Mouse (Mus musculus) hindbrain, embryonic 11.5 days (tissue): ENCODE results near the gene Chst11. TPM values are rescaled to one million over a fixed set of nuclear protein-coding genes. Genes with fewer than 3 reads are reported as not detected.

ENCODE experiments used
- ATAC-seq: fragments of 200-750 bp; cut with Nextera tagmentation; 2 replicates; pipeline ENCODE4 v1.8.0; 2017; ENCODE audit warnings: mild to moderate bottlenecking, moderate TSS enrichment, moderate library complexity; ENCODE audit not compliant: low FRiP score
- DNase-seq: peaks from one replicate; pipeline ENCODE4 v3.0.0-alpha.2; 2015; ENCODE audit warnings: low spot score
- H3K27ac ChIP-seq: fragments of 300-500 bp; sonication (generic); 2 replicates; pipeline ENCODE4 v1.5.1; 2014; ENCODE audit warnings: mild to moderate bottlenecking, low read depth, low read length
- H3K27me3 ChIP-seq: fragments of 300-500 bp; sonication (generic); 2 replicates; pipeline ENCODE4 v1.6.1; 2014; ENCODE audit warnings: mild to moderate bottlenecking, low read length, moderate library complexity, mixed read lengths; ENCODE audit not compliant: control insufficient read depth, insufficient read depth
- H3K36me3 ChIP-seq: fragments of 300-500 bp; sonication (generic); 2 replicates; pipeline ENCODE4 v1.6.1; 2014; ENCODE audit warnings: mild to moderate bottlenecking, low read length, moderate library complexity, mixed read lengths; ENCODE audit not compliant: control insufficient read depth, insufficient read depth
- H3K4me1 ChIP-seq: fragments of 300-500 bp; sonication (generic); replicated peaks from 2 replicates; pipeline ENCODE4 v1.6.1; 2014; ENCODE audit warnings: low read length, mixed read lengths; ENCODE audit not compliant: control insufficient read depth, insufficient read depth
- H3K4me2 ChIP-seq: fragments of 300-500 bp; sonication (generic); replicated peaks from 2 replicates; pipeline ENCODE4 v1.6.1; 2014; ENCODE audit warnings: mild to moderate bottlenecking, low read depth, low read length
- H3K4me3 ChIP-seq: fragments of 300-500 bp; sonication (generic); 2 replicates; pipeline ENCODE4 v1.5.1; 2014; ENCODE audit warnings: low read depth, low read length
- H3K9ac ChIP-seq: fragments of 300-500 bp; sonication (generic); 2 replicates; pipeline ENCODE4 v1.6.1; 2014; ENCODE audit warnings: low read depth, low read length
- H3K9me3 ChIP-seq: fragments of 300-500 bp; sonication (generic); 2 replicates; pipeline ENCODE4 v1.6.1; 2016; ENCODE audit warnings: low read length; ENCODE audit not compliant: control insufficient read depth
- WGBS: fragments of 180-500 bp; shearing (Covaris S2); extraction: QIAGEN DNeasy Blood & Tissue Kit; methylation state at CpG from one replicate; pipeline ENCODE4 v1.1.7; 2014; 5-methylcytosine and 5-hydroxymethylcytosine counted together
- polyA plus RNA-seq: library from polyadenylated mRNA; unstranded; fragments of >200 nt; fragmentation: Nextera tagmentation; extraction: Ambion mirVana; gene quantifications from 2 replicates; pipeline ENCODE4 v1.2.1, GENCODE M21; 2014

Gene Chst11
- polyA plus RNA-seq, 1 experiment from 2014 or later = 2.3 TPM

- no peak overlapping the region for H3K4me3 ChIP-seq
- no peak overlapping the region for H3K9ac ChIP-seq
- no peak overlapping the region for H3K27ac ChIP-seq
- H3K4me1 ChIP-seq = no peaks in the 10 kb centered on the region
- no peak for DNase-seq
- H3K27me3 ChIP-seq = no peaks in the 10 kb centered on the region
- H3K36me3 ChIP-seq = no peaks in the 10 kb centered on the region
- no peak overlapping the region for H3K4me2 ChIP-seq
- 74% methylated on average over 9 of the region's 9 CpGs for WGBS
- H3K9me3 ChIP-seq = no peaks in the 10 kb centered on the region
- no peak for ATAC-seq
Measured at GRCm38 (mm10) chr10:83119909-83120308, 134.6 kb downstream of the Chst11 start.

GRCm38 (mm10) chr10:83120938-83121337 lies 135.6 kb downstream of the Chst11 start:
- no peak overlapping the region for H3K4me2 ChIP-seq
- H3K27me3 ChIP-seq = no peaks in the 10 kb centered on the region
- H3K36me3 ChIP-seq = no peaks in the 10 kb centered on the region
- WGBS = 74% methylated on average over 4 of the region's 4 CpGs
- ATAC-seq (no peak), DNase-seq (no peak)
- no peaks in the 10 kb centered on the region for H3K9me3 ChIP-seq
- H3K27ac ChIP-seq = no peak overlapping the region
- no peak overlapping the region for H3K9ac ChIP-seq
- H3K4me3 ChIP-seq = no peak overlapping the region
- H3K4me1 ChIP-seq = no peaks in the 10 kb centered on the region

GRCm38 (mm10) chr10:83124560-83124959 lies 139.3 kb downstream of the Chst11 start:
- H3K4me2 ChIP-seq = no peak overlapping the region
- no peaks in the 10 kb centered on the region for H3K4me1 ChIP-seq
- H3K27ac ChIP-seq = no peak overlapping the region
- DNase-seq (no peak), ATAC-seq (no peak)
- 96% methylated on average over 3 of the region's 3 CpGs for WGBS
- H3K36me3 ChIP-seq = no peaks in the 10 kb centered on the region
- no peak overlapping the region for H3K9ac ChIP-seq
- H3K9me3 ChIP-seq = no peaks in the 10 kb centered on the region
- no peaks in the 10 kb centered on the region for H3K27me3 ChIP-seq
- H3K4me3 ChIP-seq = no peak overlapping the region

- no peak for DNase-seq
- H3K36me3 ChIP-seq = no peaks in the 10 kb centered on the region
- no peak overlapping the region for H3K9ac ChIP-seq
- no peaks in the 10 kb centered on the region for H3K27me3 ChIP-seq
- no peaks in the 10 kb centered on the region for H3K4me1 ChIP-seq
- no peak for ATAC-seq
- H3K27ac ChIP-seq = no peak overlapping the region
- no peak overlapping the region for H3K4me2 ChIP-seq
- 57% methylated on average over 9 of the region's 9 CpGs for WGBS
- H3K9me3 ChIP-seq = no peaks in the 10 kb centered on the region
- no peak overlapping the region for H3K4me3 ChIP-seq
Measured at GRCm38 (mm10) chr10:83126447-83126846, 141.1 kb downstream of the Chst11 start.

GRCm38 (mm10) chr10:83128435-83128834 lies 143.1 kb downstream of the Chst11 start:
- Histone ChIP-seq H3K9ac (no peak overlapping the region), H3K36me3 (no peaks in the 10 kb centered on the region), H3K4me2 (no peak overlapping the region), H3K4me1 (no peaks in the 10 kb centered on the region), H3K27me3 (no peaks in the 10 kb centered on the region), H3K27ac (no peak overlapping the region), H3K4me3 (no peak overlapping the region), H3K9me3 (no peaks in the 10 kb centered on the region)
- 78% methylated on average over 8 of the region's 8 CpGs for WGBS
- DNase-seq (no peak), ATAC-seq (no peak)

DNA sequence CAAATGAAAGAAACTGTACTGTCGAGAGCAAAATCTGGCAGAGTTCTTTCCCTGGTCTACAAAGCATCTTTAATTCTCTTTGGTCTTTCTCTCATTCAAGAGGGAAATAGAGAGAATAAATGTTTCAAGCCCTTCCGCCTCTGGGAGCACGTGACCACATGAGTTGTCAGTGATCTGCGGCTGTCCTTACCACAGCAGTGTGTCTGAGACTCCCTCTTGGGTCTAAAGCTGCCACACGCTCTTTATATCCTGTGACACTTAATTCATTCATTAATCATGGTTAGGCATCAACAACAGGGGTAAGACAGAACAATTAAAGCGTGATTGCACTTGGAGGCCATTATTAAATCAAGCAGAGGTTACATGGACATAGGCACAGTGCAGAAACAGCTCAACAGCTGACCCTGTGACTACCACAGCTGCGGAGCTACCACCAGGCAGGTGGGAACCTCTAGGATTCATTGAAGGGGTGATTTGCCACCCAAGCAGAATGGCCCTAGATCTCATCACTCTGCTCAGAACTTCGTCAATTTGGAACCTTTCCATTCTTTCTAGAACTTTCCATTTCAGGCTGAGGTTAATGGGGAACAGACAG lies 144.4 kb downstream of the Chst11 start:
- H3K4me3 ChIP-seq = no peak overlapping the region
- H3K36me3 ChIP-seq = no peaks in the 10 kb centered on the region
- WGBS = 54% methylated on average over 8 of the region's 8 CpGs
- no peak for DNase-seq
- H3K27me3 ChIP-seq = no peaks in the 10 kb centered on the region
- no peak overlapping the region for H3K9ac ChIP-seq
- H3K9me3 ChIP-seq = no peaks in the 10 kb centered on the region
- peak; percentile 62 for ATAC-seq
- H3K4me1 ChIP-seq = no peaks in the 10 kb centered on the region; the same call in 1 of the 2 replicates
- no peak overlapping the region for H3K4me2 ChIP-seq
- H3K27ac ChIP-seq = no peak overlapping the region

DNA sequence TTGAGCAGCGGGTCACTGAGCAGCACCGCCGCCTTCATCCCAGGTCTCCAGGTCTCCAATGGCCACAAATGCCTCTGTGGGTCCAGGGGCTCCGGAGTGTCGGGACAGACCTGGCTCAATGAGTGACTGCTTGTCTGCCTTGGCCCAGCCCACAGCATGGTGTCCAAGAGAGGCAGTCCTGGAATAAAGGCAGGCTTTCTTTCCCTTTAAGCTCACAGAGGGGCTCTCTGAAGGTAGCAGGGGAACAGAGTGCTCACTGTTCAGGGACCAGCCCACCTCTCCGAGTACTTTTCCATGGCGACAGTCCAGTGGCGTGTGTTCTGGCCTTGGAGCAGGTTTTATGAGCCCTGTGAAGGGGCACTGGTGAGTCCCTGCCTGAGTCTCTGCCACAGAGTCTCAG lies 145.3 kb downstream of the Chst11 start:
- DNase-seq (no peak), ATAC-seq (no peak)
- H3K4me1 ChIP-seq = peaks cover 2% of the 10 kb centered on the region; the same call in 1 of the 2 replicates
- 46% methylated on average over 8 of the region's 8 CpGs for WGBS
- no peaks in the 10 kb centered on the region for H3K36me3 ChIP-seq
- no peaks in the 10 kb centered on the region for H3K27me3 ChIP-seq
- no peaks in the 10 kb centered on the region for H3K9me3 ChIP-seq
- H3K27ac ChIP-seq = peak overlapping the region; percentile 17; the same call in 1 of the 2 replicates
- H3K4me2 ChIP-seq = no peak overlapping the region
- no peak overlapping the region for H3K9ac ChIP-seq
- H3K4me3 ChIP-seq = no peak overlapping the region

- Histone ChIP-seq H3K27me3 (no peaks in the 10 kb centered on the region), H3K4me2 (no peak overlapping the region), H3K9ac (no peak overlapping the region), H3K36me3 (no peaks in the 10 kb centered on the region), H3K9me3 (no peaks in the 10 kb centered on the region), H3K4me3 (no peak overlapping the region), H3K4me1 (peaks cover 2% of the 10 kb centered on the region; the same call in 1 of the 2 replicates), H3K27ac (no peak overlapping the region)
- ATAC-seq (no peak), DNase-seq (no peak)
- WGBS = 97% methylated on average over 1 of the region's 1 CpGs
Measured at GRCm38 (mm10) chr10:83131884-83132283, 146.6 kb downstream of the Chst11 start.

- ATAC-seq (no peak), DNase-seq (peak; percentile 26)
- Histone ChIP-seq H3K9me3 (no peaks in the 10 kb centered on the region), H3K36me3 (no peaks in the 10 kb centered on the region), H3K4me1 (peaks cover 2% of the 10 kb centered on the region; the same call in 1 of the 2 replicates), H3K4me3 (no peak overlapping the region), H3K27ac (no peak overlapping the region), H3K4me2 (no peak overlapping the region), H3K27me3 (no peaks in the 10 kb centered on the region), H3K9ac (no peak overlapping the region)
- 25% methylated on average over 16 of the region's 16 CpGs for WGBS
Measured at GRCm38 (mm10) chr10:83133866-83134570, 148.7 kb downstream of the Chst11 start.
